Mouse (Mus musculus): ENCODE data around the gene Itm2c. TPM values are rescaled to one million over a fixed set of nuclear protein-coding genes. Genes with fewer than 3 reads are reported as not detected.

Itm2c gene
- 329 and 361 TPM in 2 replicates for total RNA-seq (2021)
- long read RNA-seq, experiment 1, transcript Itm2c-202 (3 exons, 768 nt), result minor isoform, 6 of 860 reads
- long read RNA-seq, experiment 1, transcript Itm2c-201 (6 exons, 2,230 nt), result major isoform, 772 of 860 reads
- long read RNA-seq, experiment 1, partial matches to known transcripts, result 66 of 860 reads
- long read RNA-seq, experiment 1, other reads (novel, unspliced or antisense), result 16 of 860 reads
- long read RNA-seq, experiment 2, transcript Itm2c-201 (6 exons, 2,230 nt), result major isoform, 442 of 508 reads
- long read RNA-seq, experiment 2, partial matches to known transcripts, result 49 of 508 reads
- long read RNA-seq, experiment 2, other reads (novel, unspliced or antisense), result 16 of 508 reads

- DNase-seq, result peak; percentile 96
Measured at GRCm38 (mm10) chr1:85894231-85894747, at the start of gene Itm2c. Gene Itm2c, plus strand, starts transcription at chr1:85894281.

- DNase-seq, result no peak
Measured at GRCm38 (mm10) chr1:85844981-85845380, 49.1 kb upstream of the Itm2c start.

- DNase-seq, result no peak
Measured at GRCm38 (mm10) chr1:85845476-85845875, 48.6 kb upstream of the Itm2c start.

- no peak for DNase-seq
Measured at GRCm38 (mm10) chr1:85849016-85849415, 45.1 kb upstream of the Itm2c start.

GRCm38 (mm10) chr1:85850851-85851250, 43.2 kb upstream of the Itm2c start:
- DNase-seq, result peak; percentile 55

GRCm38 (mm10) chr1:85852996-85853689, 40.9 kb upstream of the Itm2c start:
- peak; percentile 84 for DNase-seq

GRCm38 (mm10) chr1:85853865-85854264, 40.2 kb upstream of the Itm2c start:
- no peak for DNase-seq

GRCm38 (mm10) chr1:85854475-85854874, 39.6 kb upstream of the Itm2c start:
- DNase-seq, result no peak

- DNase-seq, result no peak
Measured at GRCm38 (mm10) chr1:85856266-85856665, 37.8 kb upstream of the Itm2c start.

- DNase-seq, result no peak
Measured at GRCm38 (mm10) chr1:85857261-85857754, 36.8 kb upstream of the Itm2c start.

GRCm38 (mm10) chr1:85864383-85864782, 29.7 kb upstream of the Itm2c start:
- DNase-seq, result peak; percentile 49

GRCm38 (mm10) chr1:85870001-85870400, 24.1 kb upstream of the Itm2c start:
- DNase-seq, result no peak

- DNase-seq, result no peak
Measured at GRCm38 (mm10) chr1:85870546-85870945, 23.5 kb upstream of the Itm2c start.

- no peak for DNase-seq
Measured at GRCm38 (mm10) chr1:85882003-85882402, 12.1 kb upstream of the Itm2c start.

- DNase-seq, result no peak
Measured at GRCm38 (mm10) chr1:85887221-85887620, 6.9 kb upstream of the Itm2c start.

- DNase-seq, result peak; percentile 69
Measured at GRCm38 (mm10) chr1:85894748-85895360, 773 bp downstream of the Itm2c start.

- DNase-seq, result peak; percentile 82
Measured at GRCm38 (mm10) chr1:85895391-85895837, 1.3 kb downstream of the Itm2c start.

GRCm38 (mm10) chr1:85896110-85896509, 2.0 kb downstream of the Itm2c start:
- DNase-seq, result no peak

GRCm38 (mm10) chr1:85896781-85897700, 3.0 kb downstream of the Itm2c start:
- peak; percentile 73 for DNase-seq

GRCm38 (mm10) chr1:85897901-85898760, 4.0 kb downstream of the Itm2c start:
- DNase-seq, result no peak
